Mouse (Mus musculus) erythroblast, embryonic 14.5 days (primary cell): ENCODE results near the gene Kiss1. TPM values are rescaled to one million over a fixed set of nuclear protein-coding genes. Genes with fewer than 3 reads are reported as not detected.

Experiments used
- H3K27me3 ChIP-seq: 2 replicates; pipeline ENCODE4 v1.6.1; 2012; ENCODE audit warnings: inconsistent platforms; ENCODE audit not compliant: control insufficient read depth
- H3K36me3 ChIP-seq: 2 replicates; pipeline ENCODE4 v1.6.1; 2012; ENCODE audit warnings: mild to moderate bottlenecking, inconsistent platforms; ENCODE audit not compliant: control insufficient read depth
- H3K4me1 ChIP-seq: 2 replicates; pipeline ENCODE4 v1.6.1; 2012; ENCODE audit warnings: inconsistent platforms; ENCODE audit not compliant: control insufficient read depth
- H3K4me3 ChIP-seq: replicated peaks from 2 replicates; pipeline ENCODE3; 2012; ENCODE audit warnings: moderate library complexity, mild to moderate bottlenecking, inconsistent platforms
- H3K9me3 ChIP-seq: 2 replicates; pipeline ENCODE4 v1.6.1; 2012; ENCODE audit warnings: low read length, inconsistent platforms, mixed read lengths; ENCODE audit not compliant: control insufficient read depth
- GATA1 ChIP-seq: IDR thresholded peaks from 2 replicates; pipeline ENCODE4 v1.6.1; 2012; ENCODE audit warnings: low read length, inconsistent platforms, mixed read lengths
- TAL1 ChIP-seq: IDR thresholded peaks from 3 replicates; pipeline ENCODE4 v1.6.1; 2012; ENCODE audit warnings: low read length, inconsistent platforms, mixed read lengths
- polyA plus RNA-seq: library from polyadenylated mRNA; stranded (reverse); fragments of >175 nt; gene quantifications from 2 replicates; pipeline ENCODE4 v1.2.3, GENCODE M21; 2012

Gene Kiss1
- polyA plus RNA-seq, 1 experiment, result not detected

GRCm38 (mm10) chr1:133363276-133364021 is 41.8 kb downstream of the Kiss1 start, which contains the start of gene Etnk2:
Gene Etnk2 (plus strand): TSS chr1:133363572.
- H3K36me3 ChIP-seq, result no peaks in the 10 kb centered on the region
- TF ChIP-seq TAL1 (no peak), GATA1 (no peak)
- H3K4me1 ChIP-seq, result peaks cover 9% of the 10 kb centered on the region
- peak within 1 kb of the TSS; percentile 54 for H3K4me3 ChIP-seq
- peaks cover 42% of the 10 kb centered on the region for H3K27me3 ChIP-seq
- H3K9me3 ChIP-seq, result no peaks in the 10 kb centered on the region

- H3K36me3 ChIP-seq, result no peaks in the 10 kb centered on the region
- H3K27me3 ChIP-seq, result peaks cover 42% of the 10 kb centered on the region
- H3K4me3 ChIP-seq, result peak overlapping the region; percentile 54
- TF ChIP-seq GATA1 (no peak), TAL1 (no peak)
- H3K4me1 ChIP-seq, result peaks cover 9% of the 10 kb centered on the region
- no peaks in the 10 kb centered on the region for H3K9me3 ChIP-seq
Observed at GRCm38 (mm10) chr1:133364022-133364630, 42.5 kb downstream of the Kiss1 start.

- Histone ChIP-seq H3K36me3 (no peaks in the 10 kb centered on the region), H3K4me1 (peaks cover 9% of the 10 kb centered on the region), H3K4me3 (no peak overlapping the region), H3K9me3 (no peaks in the 10 kb centered on the region), H3K27me3 (peaks cover 42% of the 10 kb centered on the region)
- TF ChIP-seq GATA1 (no peak), TAL1 (no peak)
Observed at GRCm38 (mm10) chr1:133364890-133365289, 43.2 kb downstream of the Kiss1 start.

- no peak overlapping the region for H3K4me3 ChIP-seq
- peaks cover 41% of the 10 kb centered on the region for H3K27me3 ChIP-seq
- H3K9me3 ChIP-seq, result no peaks in the 10 kb centered on the region
- H3K36me3 ChIP-seq, result no peaks in the 10 kb centered on the region
- H3K4me1 ChIP-seq, result peaks cover 9% of the 10 kb centered on the region
- TF ChIP-seq GATA1, result no peak
- TF ChIP-seq TAL1, result no peak
Observed at GRCm38 (mm10) chr1:133366951-133367605, 45.4 kb downstream of the Kiss1 start.

- Histone ChIP-seq H3K36me3 (no peaks in the 10 kb centered on the region), H3K4me3 (no peak overlapping the region), H3K27me3 (peaks cover 34% of the 10 kb centered on the region), H3K4me1 (peaks cover 9% of the 10 kb centered on the region), H3K9me3 (no peaks in the 10 kb centered on the region)
- TF ChIP-seq TAL1 (no peak), GATA1 (no peak)
Observed at GRCm38 (mm10) chr1:133367606-133368488, 46.2 kb downstream of the Kiss1 start.

- H3K27me3 ChIP-seq, result peaks cover 26% of the 10 kb centered on the region
- H3K36me3 ChIP-seq, result no peaks in the 10 kb centered on the region
- peaks cover 7% of the 10 kb centered on the region for H3K4me1 ChIP-seq
- no peaks in the 10 kb centered on the region for H3K9me3 ChIP-seq
- no peak for TF ChIP-seq TAL1
- no peak for TF ChIP-seq GATA1
- H3K4me3 ChIP-seq, result no peak overlapping the region
Observed at GRCm38 (mm10) chr1:133368644-133369043, 47.0 kb downstream of the Kiss1 start.

DNA sequence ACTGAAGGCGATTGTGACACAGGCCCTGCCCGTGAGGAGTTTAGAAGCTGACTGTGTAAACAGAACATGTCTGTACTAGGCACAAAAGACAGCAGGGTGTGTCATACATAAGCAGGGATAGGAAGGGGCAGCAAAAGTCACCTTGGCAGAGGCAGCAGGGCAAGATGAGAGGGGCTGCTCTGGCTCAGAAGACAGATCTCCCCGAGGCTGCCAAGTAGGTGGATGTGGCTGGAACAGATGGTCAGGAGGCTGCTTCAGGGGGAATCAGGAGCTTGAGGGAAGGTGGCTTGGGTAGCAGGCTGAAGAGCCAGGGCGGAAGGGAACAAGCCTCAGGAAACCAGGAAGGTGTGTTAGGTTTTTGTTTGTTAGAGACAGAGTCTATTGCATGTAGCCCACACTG is 48.7 kb downstream of the Kiss1 start:
- no peaks in the 10 kb centered on the region for H3K9me3 ChIP-seq
- H3K4me3 ChIP-seq, result no peak overlapping the region
- H3K27me3 ChIP-seq, result peaks cover 8% of the 10 kb centered on the region
- no peak for TF ChIP-seq GATA1
- no peak for TF ChIP-seq TAL1
- no peaks in the 10 kb centered on the region for H3K4me1 ChIP-seq
- H3K36me3 ChIP-seq, result no peaks in the 10 kb centered on the region

DNA sequence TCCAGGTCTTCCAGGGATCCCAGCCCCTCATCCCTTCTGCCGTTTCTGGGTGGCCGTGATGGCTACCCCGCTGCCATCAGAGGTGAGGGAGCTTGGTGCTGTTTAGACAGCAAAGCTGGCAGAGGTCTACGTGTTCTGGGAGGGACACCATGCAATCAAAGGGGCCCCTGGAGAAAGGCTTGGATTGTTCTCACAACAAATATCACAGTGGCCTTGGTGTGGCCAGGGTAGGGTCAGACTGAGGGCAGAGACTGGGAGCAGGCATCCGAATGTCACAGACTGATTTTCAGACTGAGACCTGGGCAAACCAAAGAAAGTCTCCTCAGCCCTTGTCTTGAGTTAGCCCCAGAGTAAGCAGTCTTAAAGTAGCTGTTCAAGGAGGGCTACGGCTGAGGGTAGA is 49.8 kb downstream of the Kiss1 start:
- no peaks in the 10 kb centered on the region for H3K4me1 ChIP-seq
- H3K27me3 ChIP-seq, result peaks cover 3% of the 10 kb centered on the region; the same call in 1 of the 2 replicates
- TF ChIP-seq GATA1, result no peak
- TF ChIP-seq TAL1, result no peak
- H3K9me3 ChIP-seq, result no peaks in the 10 kb centered on the region
- H3K4me3 ChIP-seq, result no peak overlapping the region
- no peaks in the 10 kb centered on the region for H3K36me3 ChIP-seq

DNA sequence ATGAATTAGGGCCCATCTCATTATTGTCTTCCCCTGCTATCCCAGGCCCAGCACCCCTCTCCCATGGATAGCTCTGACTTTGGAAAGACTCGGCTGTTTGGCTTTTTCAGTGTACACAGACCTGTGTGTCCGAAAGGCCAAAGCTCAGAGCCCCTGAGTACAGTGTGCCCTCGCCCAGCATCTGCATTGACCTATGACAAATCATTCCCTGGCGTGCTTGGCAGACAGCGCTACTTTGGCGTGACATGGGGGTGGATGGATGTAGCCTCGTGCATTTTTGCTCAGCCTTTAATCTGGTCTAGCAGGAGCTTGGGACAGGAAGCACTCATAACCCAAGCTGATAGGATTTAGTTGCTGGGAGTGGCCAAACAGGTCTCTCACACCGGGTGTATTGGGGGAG is 50.4 kb downstream of the Kiss1 start:
- H3K27me3 ChIP-seq, result no peaks in the 10 kb centered on the region
- no peak for TF ChIP-seq TAL1
- no peak for TF ChIP-seq GATA1
- H3K4me1 ChIP-seq, result no peaks in the 10 kb centered on the region
- H3K9me3 ChIP-seq, result no peaks in the 10 kb centered on the region
- no peaks in the 10 kb centered on the region for H3K36me3 ChIP-seq
- no peak overlapping the region for H3K4me3 ChIP-seq
